Mouse (Mus musculus) testis, adult 2 months (tissue): ENCODE results near the gene Prr29.

Experiments used
- CTCF ChIP-seq: fragments of 200-500 bp; IDR thresholded peaks from 2 replicates; pipeline ENCODE4 v1.5.1; 2012; ENCODE audit warnings: low read depth, mild to moderate bottlenecking, inconsistent platforms, low read length, moderate library complexity; ENCODE audit not compliant: control insufficient read depth, insufficient read depth, insufficient replicate concordance
- POLR2A ChIP-seq: fragments of 200-500 bp; IDR thresholded peaks from 2 replicates; pipeline ENCODE4 v1.6.1; 2012; ENCODE audit warnings: low read depth, mild to moderate bottlenecking, inconsistent platforms, low read length, moderate library complexity; ENCODE audit not compliant: control insufficient read depth

GRCm38 (mm10) chr11:106340990-106341520 lies 24.2 kb upstream of the Prr29 start:
- TF ChIP-seq CTCF (no peak), POLR2A (no peak)
